Mouse (Mus musculus): ENCODE data around the gene Tcirg1. TPM values are rescaled to one million over a fixed set of nuclear protein-coding genes. Genes with fewer than 3 reads are reported as not detected.

The Tcirg1 gene
- total and polyA plus RNA-seq, 2 experiments from 2014 or later = 14.1 to 37.5 TPM

- H3K4me2 ChIP-seq (ENCODE audit: low read depth, low read length, poor library complexity, severe bottlenecking) = peak overlapping the region; percentile 86
- H3K4me1 ChIP-seq (ENCODE audit: insufficient read depth, low read length) = peaks cover 4% of the 10 kb centered on the region; the same call in 1 of the 2 replicates
- H3K9me3 ChIP-seq (ENCODE audit: low read length) = no peaks in the 10 kb centered on the region
- no peaks in the 10 kb centered on the region for H3K27me3 ChIP-seq (ENCODE audit: insufficient read depth, low read length)
- peak overlapping the region; percentile 54 for H3K9ac ChIP-seq (replicated peaks; ENCODE audit: low read length, poor library complexity, severe bottlenecking)
- 56% methylated on average over 10 of the region's 10 CpGs for WGBS
- peak overlapping the region; percentile 44 for H3K4me3 ChIP-seq (ENCODE audit: low read depth, low read length)
- no peak for TF ChIP-seq CTCF (IDR thresholded peaks at IDR 0.05)
- ATAC-seq (ENCODE audit: low FRiP score) (no peak), DNase-seq (ENCODE audit: low spot score) (no peak)
- peaks cover 25% of the 10 kb centered on the region; the same call in 1 of the 2 replicates for H3K36me3 ChIP-seq (ENCODE audit: insufficient read depth, low read length)
- no peak overlapping the region for H3K27ac ChIP-seq (ENCODE audit: low read depth, low read length)
These were observed 607 bp downstream of the Tcirg1 start for GRCm38 (mm10) chr19:3906326-3906725.

GRCm38 (mm10) chr19:3905261-3905969, 1.5 kb downstream of the Tcirg1 start:
- no peak for TF ChIP-seq CTCF (IDR thresholded peaks at IDR 0.05)
- DNase-seq (ENCODE audit: low spot score) (peak; percentile 14), ATAC-seq (ENCODE audit: low FRiP score) (no peak)
- Histone ChIP-seq H3K27ac (ENCODE audit: low read depth, low read length) (no peak overlapping the region), H3K27me3 (ENCODE audit: insufficient read depth, low read length) (no peaks in the 10 kb centered on the region), H3K36me3 (ENCODE audit: insufficient read depth, low read length) (peaks cover 25% of the 10 kb centered on the region; the same call in 1 of the 2 replicates), H3K4me1 (ENCODE audit: insufficient read depth, low read length) (peaks cover 4% of the 10 kb centered on the region; the same call in 1 of the 2 replicates), H3K9ac (replicated peaks; ENCODE audit: low read length, poor library complexity, severe bottlenecking) (no peak overlapping the region), H3K4me3 (ENCODE audit: low read depth, low read length) (no peak overlapping the region), H3K9me3 (ENCODE audit: low read length) (no peaks in the 10 kb centered on the region), H3K4me2 (ENCODE audit: low read depth, low read length, poor library complexity, severe bottlenecking) (peak overlapping the region; percentile 19; the same call in 1 of the 2 replicates)
- 54% methylated on average over 6 of the region's 6 CpGs for WGBS

- Histone ChIP-seq H3K36me3 (ENCODE audit: insufficient read depth, low read length) (peaks cover 15% of the 10 kb centered on the region; the same call in 1 of the 2 replicates), H3K27me3 (ENCODE audit: insufficient read depth, low read length) (no peaks in the 10 kb centered on the region), H3K4me2 (ENCODE audit: low read depth, low read length, poor library complexity, severe bottlenecking) (no peak overlapping the region), H3K9me3 (ENCODE audit: low read length) (no peaks in the 10 kb centered on the region), H3K4me3 (ENCODE audit: low read depth, low read length) (no peak overlapping the region), H3K9ac (replicated peaks; ENCODE audit: low read length, poor library complexity, severe bottlenecking) (no peak overlapping the region), H3K4me1 (ENCODE audit: insufficient read depth, low read length) (peaks cover 4% of the 10 kb centered on the region; the same call in 1 of the 2 replicates), H3K27ac (ENCODE audit: low read depth, low read length) (no peak overlapping the region)
- DNase-seq (ENCODE audit: low spot score) = no peak
- no peak for ATAC-seq (ENCODE audit: low FRiP score)
- TF ChIP-seq CTCF (IDR thresholded peaks at IDR 0.05) = no peak
- 67% methylated on average over 10 of the region's 10 CpGs for WGBS
These were observed 2.6 kb downstream of the Tcirg1 start for GRCm38 (mm10) chr19:3904363-3904675.

GRCm38 (mm10) chr19:3903648-3904362, 3.1 kb downstream of the Tcirg1 start:
- no peaks in the 10 kb centered on the region for H3K27me3 ChIP-seq (ENCODE audit: insufficient read depth, low read length)
- no peak for DNase-seq (ENCODE audit: low spot score)
- no peak for ATAC-seq (ENCODE audit: low FRiP score)
- WGBS = 60% methylated on average over 25 of the region's 25 CpGs
- peaks cover 4% of the 10 kb centered on the region; the same call in 1 of the 2 replicates for H3K4me1 ChIP-seq (ENCODE audit: insufficient read depth, low read length)
- H3K9me3 ChIP-seq (ENCODE audit: low read length) = no peaks in the 10 kb centered on the region
- H3K4me3 ChIP-seq (ENCODE audit: low read depth, low read length) = no peak overlapping the region
- H3K4me2 ChIP-seq (ENCODE audit: low read depth, low read length, poor library complexity, severe bottlenecking) = no peak overlapping the region
- no peak overlapping the region for H3K9ac ChIP-seq (replicated peaks; ENCODE audit: low read length, poor library complexity, severe bottlenecking)
- no peak for TF ChIP-seq CTCF (IDR thresholded peaks at IDR 0.05)
- H3K36me3 ChIP-seq (ENCODE audit: insufficient read depth, low read length) = peaks cover 10% of the 10 kb centered on the region; the same call in 1 of the 2 replicates
- no peak overlapping the region for H3K27ac ChIP-seq (ENCODE audit: low read depth, low read length)

- Histone ChIP-seq H3K27ac (ENCODE audit: low read depth, low read length) (no peak overlapping the region), H3K36me3 (ENCODE audit: insufficient read depth, low read length) (peaks cover 12% of the 10 kb centered on the region; the same call in 1 of the 2 replicates), H3K4me1 (ENCODE audit: insufficient read depth, low read length) (peaks cover 4% of the 10 kb centered on the region; the same call in 1 of the 2 replicates), H3K9me3 (ENCODE audit: low read length) (no peaks in the 10 kb centered on the region), H3K4me3 (ENCODE audit: low read depth, low read length) (no peak overlapping the region), H3K27me3 (ENCODE audit: insufficient read depth, low read length) (no peaks in the 10 kb centered on the region), H3K4me2 (ENCODE audit: low read depth, low read length, poor library complexity, severe bottlenecking) (no peak overlapping the region), H3K9ac (replicated peaks; ENCODE audit: low read length, poor library complexity, severe bottlenecking) (no peak overlapping the region)
- ATAC-seq (ENCODE audit: low FRiP score) (no peak), DNase-seq (ENCODE audit: low spot score) (no peak)
- no peak for TF ChIP-seq CTCF (IDR thresholded peaks at IDR 0.05)
- WGBS = 76% methylated on average over 12 of the region's 12 CpGs
These were observed 4.0 kb downstream of the Tcirg1 start for GRCm38 (mm10) chr19:3902966-3903365.

GRCm38 (mm10) chr19:3899618-3900017, 7.3 kb downstream of the Tcirg1 start:
- no peaks in the 10 kb centered on the region for H3K4me1 ChIP-seq (ENCODE audit: insufficient read depth, low read length)
- no peak overlapping the region for H3K4me2 ChIP-seq (ENCODE audit: low read depth, low read length, poor library complexity, severe bottlenecking)
- H3K27ac ChIP-seq (ENCODE audit: low read depth, low read length) = no peak overlapping the region
- H3K9me3 ChIP-seq (ENCODE audit: low read length) = no peaks in the 10 kb centered on the region
- H3K9ac ChIP-seq (replicated peaks; ENCODE audit: low read length, poor library complexity, severe bottlenecking) = no peak overlapping the region
- no peak overlapping the region for H3K4me3 ChIP-seq (ENCODE audit: low read depth, low read length)
- 98% methylated on average over 4 of the region's 4 CpGs for WGBS
- DNase-seq (ENCODE audit: low spot score) (no peak), ATAC-seq (ENCODE audit: low FRiP score) (no peak)
- H3K27me3 ChIP-seq (ENCODE audit: insufficient read depth, low read length) = no peaks in the 10 kb centered on the region
- no peak for TF ChIP-seq CTCF (IDR thresholded peaks at IDR 0.05)
- H3K36me3 ChIP-seq (ENCODE audit: insufficient read depth, low read length) = peaks cover 35% of the 10 kb centered on the region

Measured in midbrain, postnatal 0 days (tissue).